Mouse (Mus musculus): Measurements from ENCODE around the gene Hoxb1. TPM values are rescaled to one million over a fixed set of nuclear protein-coding genes. Genes with fewer than 3 reads are reported as not detected.
A peak's percentile ranks its signal among the peaks of the same experiment; 100 is the strongest.

The Hoxb1 gene
- not detected in 2 replicates for total RNA-seq (2017)

DNA sequence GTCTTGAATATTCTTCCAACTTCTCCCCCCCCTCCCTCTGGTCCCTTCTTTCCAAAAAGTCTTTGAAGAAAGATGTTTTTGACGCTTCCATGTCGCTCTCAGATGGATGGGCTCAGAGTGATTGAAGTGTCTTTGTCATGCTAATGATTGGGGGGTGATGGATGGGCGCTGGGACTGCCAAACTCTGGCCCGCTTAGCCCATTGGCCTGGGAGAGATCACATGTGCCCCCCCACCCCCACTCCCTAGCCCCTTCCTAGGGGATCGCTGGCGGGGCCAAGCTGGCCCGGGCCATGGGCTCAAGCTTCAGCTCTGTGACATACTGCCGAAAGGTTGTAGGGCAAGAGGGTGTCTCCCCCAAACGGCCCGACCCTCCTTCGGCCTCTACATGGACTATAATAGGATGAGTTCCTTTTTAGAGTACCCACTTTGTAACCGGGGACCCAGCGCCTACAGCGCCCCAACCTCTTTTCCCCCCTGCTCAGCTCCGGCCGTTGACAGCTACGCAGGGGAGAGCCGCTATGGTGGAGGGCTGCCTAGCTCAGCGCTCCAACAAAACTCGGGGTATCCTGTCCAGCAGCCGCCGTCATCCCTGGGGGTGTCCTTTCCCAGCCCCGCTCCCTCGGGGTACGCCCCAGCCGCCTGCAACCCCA lies at the start of gene Hoxb1:
Hoxb1 (plus strand) TSS at position 312 of the 651 bp plus-strand sequence.
- 0 out of 2 replicates have a peak, but pooled peaks have one; percentile 24 for ATAC-seq (replicated peaks; ENCODE audit: low read depth, poor library complexity, severe bottlenecking)

DNA sequence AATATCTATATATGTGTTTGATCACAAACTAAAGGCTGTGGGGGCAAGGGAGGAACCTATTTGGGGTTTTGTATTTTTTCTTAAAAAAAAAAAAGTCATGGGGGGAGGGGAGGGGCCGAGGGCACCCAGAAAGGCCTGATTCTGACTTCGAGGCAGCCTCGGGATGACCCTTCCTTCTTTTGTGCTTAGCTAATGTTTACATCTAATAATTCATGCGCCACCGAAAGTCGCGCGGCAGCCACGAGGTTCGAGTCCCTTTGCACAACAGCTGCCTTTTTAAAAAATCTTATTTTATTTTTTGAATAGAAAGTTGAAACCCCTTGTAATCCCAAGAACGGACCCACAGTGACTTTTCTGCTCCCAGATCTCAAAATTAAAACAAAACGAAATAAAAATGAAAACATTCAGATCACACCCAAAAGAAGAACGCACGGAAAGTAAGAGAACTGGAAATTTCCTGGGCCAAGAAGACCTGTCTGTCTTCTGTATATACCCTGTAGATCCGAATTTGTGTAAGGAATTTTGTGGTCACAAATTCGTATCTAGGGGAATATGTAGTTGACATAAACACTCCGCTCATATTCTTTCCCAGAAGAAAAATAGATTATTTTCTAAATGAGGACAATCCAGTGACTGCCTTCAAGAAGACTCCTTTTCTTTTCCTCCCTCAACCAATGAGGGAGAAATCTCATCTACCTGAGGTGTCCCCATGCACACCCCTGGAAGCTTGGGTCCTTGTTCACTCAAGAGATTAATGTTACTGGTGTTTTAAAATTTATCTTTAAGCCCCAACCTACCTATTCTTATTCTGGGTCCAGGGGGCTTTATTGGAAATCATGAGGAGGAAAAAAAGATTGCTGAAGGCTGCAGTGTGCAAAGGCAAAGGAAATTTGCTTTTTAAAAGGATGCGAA lies 48.6 kb upstream of the Hoxb1 start:
- no peak for ATAC-seq (replicated peaks; ENCODE audit: low read depth, poor library complexity, severe bottlenecking)

DNA sequence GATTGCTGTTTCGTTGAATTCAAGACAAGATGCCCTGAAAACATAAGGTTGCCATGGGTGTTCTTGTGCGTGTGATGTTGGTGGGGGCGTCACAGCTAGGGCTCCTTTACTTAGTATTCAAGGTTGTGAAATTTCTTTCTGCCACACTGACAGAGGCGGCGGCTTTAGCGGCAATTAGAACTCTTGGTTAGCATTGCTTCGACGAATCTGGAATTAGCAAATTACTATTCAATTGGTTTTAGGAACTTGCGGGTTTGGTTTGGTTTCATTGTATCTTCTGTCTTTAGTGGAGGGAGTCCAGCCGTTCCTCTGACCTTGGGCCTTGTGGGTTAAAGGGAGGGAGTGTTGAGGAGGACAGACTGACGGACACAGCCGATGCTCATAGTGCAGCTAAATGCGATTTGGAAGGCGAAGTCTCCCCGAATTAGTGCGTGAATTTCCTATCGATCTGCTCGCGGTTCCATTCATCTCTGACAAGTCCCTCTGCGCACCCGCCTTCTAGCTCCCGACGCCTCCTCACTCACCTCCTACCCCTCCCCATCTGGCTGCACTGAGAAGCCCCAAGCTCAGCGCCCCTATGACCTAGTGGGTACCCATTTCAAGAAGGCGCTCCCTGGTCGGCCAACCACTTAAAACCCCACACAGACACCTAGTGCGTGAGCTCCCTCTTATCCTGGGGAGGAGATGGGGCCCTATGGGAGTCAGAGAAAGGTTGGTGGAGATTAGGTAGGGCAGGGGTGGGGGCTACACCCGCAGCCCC lies 47.8 kb upstream of the Hoxb1 start, which contains the start of gene Hoxb4:
Hoxb4 (plus strand) TSS at position 660 of the 760 bp plus-strand sequence.
- ATAC-seq (replicated peaks; ENCODE audit: low read depth, poor library complexity, severe bottlenecking) = no peak

GRCm38 (mm10) chr11:96318368-96319070 lies 47.0 kb upstream of the Hoxb1 start:
- peak; percentile 69 for ATAC-seq (replicated peaks; ENCODE audit: low read depth, poor library complexity, severe bottlenecking)

DNA sequence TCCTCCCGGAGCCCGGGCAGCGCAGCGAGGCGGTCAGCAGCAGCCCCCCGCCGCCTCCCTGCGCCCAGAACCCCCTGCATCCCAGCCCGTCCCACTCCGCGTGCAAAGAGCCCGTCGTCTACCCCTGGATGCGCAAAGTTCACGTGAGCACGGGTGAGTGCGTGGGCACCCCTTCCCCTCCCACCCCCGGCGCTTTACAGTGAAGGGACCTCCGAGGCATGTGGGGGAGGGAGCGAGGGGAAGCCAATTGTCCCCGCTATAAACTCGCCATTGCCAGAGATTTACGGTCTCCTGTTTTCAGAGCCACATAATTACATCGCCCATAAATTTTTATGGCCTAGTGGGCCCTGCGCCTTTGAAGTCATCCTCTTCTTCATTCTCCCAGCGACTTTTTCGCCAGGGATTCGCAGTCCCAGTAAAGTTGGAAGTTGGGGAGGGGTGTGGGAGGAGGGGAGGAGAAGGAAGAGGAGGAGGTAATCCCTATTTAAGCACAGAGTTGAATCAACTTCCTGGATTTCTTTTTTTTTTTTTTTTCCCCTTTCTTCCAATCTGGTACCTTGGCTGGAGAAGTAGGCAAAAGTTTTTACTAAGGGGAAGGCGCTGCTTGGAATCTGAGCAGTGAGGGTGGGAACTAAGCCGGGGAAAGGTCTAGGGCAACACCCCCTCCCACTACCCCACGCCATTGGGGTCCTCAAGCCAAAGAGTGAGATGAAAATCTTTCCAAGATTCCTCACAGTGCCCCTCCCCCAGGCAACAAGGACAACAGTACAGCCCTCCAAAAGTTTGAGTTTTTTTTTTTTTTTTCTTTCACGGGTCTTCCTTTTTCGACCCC lies 46.3 kb upstream of the Hoxb1 start:
- ATAC-seq (replicated peaks; ENCODE audit: low read depth, poor library complexity, severe bottlenecking) = no peak

- ATAC-seq (replicated peaks; ENCODE audit: low read depth, poor library complexity, severe bottlenecking) = peak; percentile 26
These were observed 45.6 kb upstream of the Hoxb1 start for GRCm38 (mm10) chr11:96319910-96320309.

DNA sequence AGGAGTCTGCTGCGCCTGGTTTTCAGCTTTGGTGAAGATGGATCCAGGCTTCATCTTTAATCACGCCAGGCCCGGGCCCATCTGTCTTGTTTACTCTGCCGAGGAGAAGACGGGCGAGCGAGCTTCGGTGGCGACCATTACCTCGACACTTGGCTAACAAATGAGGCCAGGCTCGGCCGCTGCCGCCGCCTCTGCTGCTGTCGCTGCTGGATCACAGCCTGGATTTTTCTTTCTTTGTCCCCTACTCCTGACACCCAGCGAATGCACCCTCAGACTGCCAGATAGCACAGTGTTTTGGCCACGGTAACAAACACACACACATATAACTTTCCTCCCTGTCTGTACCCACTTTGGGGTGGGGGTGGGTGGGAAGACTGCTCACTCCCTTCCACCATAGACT lies 44.9 kb upstream of the Hoxb1 start:
- no peak for ATAC-seq (replicated peaks; ENCODE audit: low read depth, poor library complexity, severe bottlenecking)

DNA sequence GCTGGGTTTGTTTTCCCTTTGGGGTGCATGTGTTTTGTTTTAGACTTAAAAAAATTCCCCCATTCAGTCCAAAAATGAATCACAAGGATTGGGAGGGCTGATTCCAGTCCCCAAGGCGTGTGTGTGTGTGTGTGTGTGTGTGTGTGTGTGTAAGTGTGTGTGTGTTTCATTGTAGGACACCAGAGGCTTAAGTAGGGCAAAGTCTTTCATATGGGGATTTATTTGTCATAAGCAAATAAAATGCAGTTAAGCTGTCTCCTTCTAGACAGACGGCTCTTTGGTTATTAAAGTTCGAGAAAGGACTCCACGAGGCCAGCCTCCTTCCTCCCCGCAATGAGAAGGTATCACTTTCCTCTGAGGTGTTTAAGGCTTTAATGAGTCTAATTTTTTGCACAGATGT lies 43.7 kb upstream of the Hoxb1 start:
- ATAC-seq (replicated peaks; ENCODE audit: low read depth, poor library complexity, severe bottlenecking) = no peak

DNA sequence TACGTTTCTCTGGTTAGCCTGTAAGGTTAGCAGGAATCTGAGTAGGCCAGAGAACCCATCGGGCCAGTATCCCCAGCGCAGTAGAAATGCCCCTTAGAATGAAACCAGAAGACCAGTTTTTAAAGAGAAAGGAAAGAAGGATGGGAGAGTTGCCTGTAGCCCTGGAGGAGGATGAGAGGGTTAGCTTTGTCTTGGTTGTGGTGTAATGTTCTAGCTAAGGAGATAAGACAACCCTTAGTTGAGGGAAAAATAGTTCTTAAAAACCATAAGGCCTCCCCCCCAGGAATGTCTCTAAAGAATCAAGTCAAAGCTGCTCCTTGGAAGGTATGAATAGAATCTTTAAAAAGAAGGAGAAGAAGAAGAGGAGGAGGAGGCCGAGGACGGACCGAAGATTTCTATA lies 42.8 kb upstream of the Hoxb1 start:
- no peak for ATAC-seq (replicated peaks; ENCODE audit: low read depth, poor library complexity, severe bottlenecking)

- no peak for ATAC-seq (replicated peaks; ENCODE audit: low read depth, poor library complexity, severe bottlenecking)
These were observed 42.4 kb upstream of the Hoxb1 start, which contains the start of gene Hoxb3 for GRCm38 (mm10) chr11:96323154-96323553. Hoxb3 (plus strand) TSS chr11:96323326.

DNA sequence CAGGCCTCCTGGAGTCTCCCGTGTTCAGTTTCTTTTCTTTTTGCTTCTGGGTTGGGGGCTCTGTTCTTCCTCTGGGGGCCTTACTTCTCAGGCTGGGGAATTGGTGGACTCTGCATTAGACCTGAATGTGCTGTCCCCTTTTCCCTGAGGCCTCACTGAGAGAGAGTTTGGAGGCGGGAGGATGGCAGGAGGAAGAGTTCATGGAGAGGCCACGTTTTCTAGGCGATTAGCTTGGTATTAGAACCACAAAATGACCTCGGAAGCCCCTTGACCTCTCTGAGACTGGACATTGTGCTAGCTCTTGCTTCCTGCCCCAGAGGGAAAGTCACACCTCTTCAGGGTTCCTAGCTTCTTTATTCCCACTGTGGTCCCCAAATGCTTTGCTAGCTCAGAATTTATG lies 41.4 kb upstream of the Hoxb1 start:
- ATAC-seq (replicated peaks; ENCODE audit: low read depth, poor library complexity, severe bottlenecking) = no peak

GRCm38 (mm10) chr11:96324965-96325364 lies 40.6 kb upstream of the Hoxb1 start:
- no peak for ATAC-seq (replicated peaks; ENCODE audit: low read depth, poor library complexity, severe bottlenecking)

DNA sequence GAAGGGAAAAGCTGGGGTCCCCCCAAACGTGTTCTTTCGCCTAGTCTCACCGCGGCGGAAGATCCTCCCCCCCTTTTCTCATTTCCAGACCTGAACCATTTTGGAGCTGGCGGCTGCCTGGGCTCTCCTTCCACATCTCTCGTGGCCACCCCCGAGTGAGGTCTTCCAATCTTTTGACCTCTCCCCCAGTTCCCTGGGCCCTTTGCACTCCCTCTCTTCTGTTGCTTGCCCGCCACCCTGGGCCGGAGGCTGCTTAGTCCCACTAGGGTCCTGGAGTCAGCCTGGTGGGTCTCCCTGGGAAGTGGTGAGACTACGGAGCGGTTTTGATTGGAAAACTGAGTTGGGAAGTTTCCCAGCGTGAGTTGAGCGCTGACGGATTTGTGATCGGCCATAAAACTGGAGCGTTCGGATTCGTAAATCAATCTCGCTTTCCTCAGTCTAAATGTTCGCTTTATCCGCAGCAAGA lies 39.8 kb upstream of the Hoxb1 start:
- ATAC-seq (replicated peaks; ENCODE audit: low read depth, poor library complexity, severe bottlenecking) = no peak

GRCm38 (mm10) chr11:96326705-96327104 lies 38.8 kb upstream of the Hoxb1 start:
- no peak for ATAC-seq (replicated peaks; ENCODE audit: low read depth, poor library complexity, severe bottlenecking)

DNA sequence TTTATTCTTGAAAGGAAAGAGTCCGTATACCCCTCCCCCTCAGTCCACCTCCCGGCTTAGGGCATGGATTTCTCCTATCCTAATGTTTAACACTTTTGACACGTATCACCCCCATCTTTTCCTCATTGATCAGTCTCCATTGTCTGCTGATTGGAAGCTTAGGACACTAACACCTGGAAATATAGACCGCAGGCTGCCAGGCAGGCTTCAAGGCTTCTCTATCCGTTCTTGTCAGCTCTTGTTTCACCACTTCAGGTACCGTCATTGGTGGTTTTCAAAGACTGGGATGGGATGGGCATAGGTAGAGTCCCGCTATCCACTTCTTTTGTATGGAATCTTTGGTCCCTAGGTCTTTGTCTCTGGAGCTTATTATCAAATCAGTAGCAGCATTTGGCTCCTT lies 38.4 kb upstream of the Hoxb1 start:
- ATAC-seq (replicated peaks; ENCODE audit: low read depth, poor library complexity, severe bottlenecking) = no peak

DNA sequence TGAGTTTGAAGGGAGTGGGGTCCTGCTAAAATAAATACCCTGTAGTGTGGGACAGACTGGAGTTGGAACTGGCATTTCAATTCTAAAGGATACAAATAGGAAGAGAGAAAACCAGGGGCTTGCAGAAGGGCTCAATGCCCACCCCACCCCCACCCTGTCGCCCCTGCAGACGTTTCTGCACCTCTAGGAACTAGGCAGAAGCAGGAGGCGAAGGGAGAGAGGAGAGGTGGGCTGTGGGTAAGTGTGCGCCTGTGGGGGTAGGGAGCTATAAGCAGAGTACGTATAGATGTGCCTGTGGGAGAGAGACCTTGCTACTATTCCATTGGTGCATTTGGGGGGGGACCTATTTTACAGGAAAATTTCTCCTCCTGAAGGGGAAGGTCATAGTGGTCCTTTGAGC lies 37.8 kb upstream of the Hoxb1 start:
- ATAC-seq (replicated peaks; ENCODE audit: low read depth, poor library complexity, severe bottlenecking) = no peak

GRCm38 (mm10) chr11:96328605-96329004 lies 36.9 kb upstream of the Hoxb1 start:
- ATAC-seq (replicated peaks; ENCODE audit: low read depth, poor library complexity, severe bottlenecking) = no peak

DNA sequence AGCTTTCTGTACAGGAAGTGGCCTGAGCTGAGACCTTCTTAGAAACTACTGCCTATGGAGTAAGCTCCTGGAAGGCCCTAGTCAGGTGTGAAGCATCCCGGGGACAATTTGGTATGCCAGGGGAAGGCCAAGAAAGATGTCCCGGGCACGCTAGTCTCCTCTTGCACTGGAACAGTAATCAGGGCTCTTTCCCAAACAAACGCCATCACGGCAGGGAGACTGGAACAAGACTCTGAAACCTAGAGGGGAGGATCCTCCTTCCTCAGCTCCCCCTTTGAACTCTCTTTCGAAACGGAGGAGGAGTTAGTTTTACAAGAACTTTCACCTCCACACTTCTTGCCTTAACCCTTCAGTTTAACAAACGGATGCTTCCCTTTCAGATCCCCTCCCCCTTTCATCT lies 33.4 kb upstream of the Hoxb1 start:
- ATAC-seq (replicated peaks; ENCODE audit: low read depth, poor library complexity, severe bottlenecking) = no peak

DNA sequence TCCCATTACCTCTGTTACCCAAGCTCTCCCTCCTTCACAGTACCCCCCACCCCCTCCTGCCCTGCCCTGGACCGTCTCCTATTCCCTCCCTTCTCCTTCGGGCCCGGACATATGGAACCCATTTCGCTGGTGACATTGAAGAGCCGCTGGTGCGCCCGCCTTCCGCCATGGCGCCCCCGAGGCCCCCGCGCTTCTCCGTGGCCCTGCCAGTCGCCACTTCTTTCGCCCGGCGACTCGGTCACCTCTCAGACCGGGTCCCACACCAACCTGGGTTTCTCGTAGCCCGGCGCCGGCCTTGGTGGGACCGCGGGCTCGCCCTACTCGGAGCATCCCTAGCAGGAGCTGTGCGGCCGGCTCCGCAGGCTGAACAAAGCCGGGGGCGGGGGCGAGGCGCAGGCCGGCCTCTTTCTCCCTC lies 32.9 kb upstream of the Hoxb1 start:
- no peak for ATAC-seq (replicated peaks; ENCODE audit: low read depth, poor library complexity, severe bottlenecking)

All from common myeloid progenitor, adult 5-6 weeks (primary cell).